Mouse (Mus musculus) kidney, postnatal 0 days (tissue): Measurements from ENCODE around the gene Olfr986. TPM values are rescaled to one million over a fixed set of nuclear protein-coding genes. Genes with fewer than 3 reads are reported as not detected.
A peak's percentile ranks its signal among the peaks of the same experiment; 100 is the strongest.
"Not testable (repeated sequence)": the region's sequence is repeated elsewhere in the genome, so short reads cannot be mapped to it uniquely, and the experiment has no call there.

ENCODE experiments used
- ATAC-seq: fragments of 200-750 bp; cut with Nextera tagmentation; replicated peaks from 2 replicates; pipeline ENCODE4 v1.8.0; 2017; ENCODE audit warnings: low read depth, moderate number of reproducible peaks, moderate TSS enrichment, moderate library complexity; ENCODE audit not compliant: low FRiP score
- DNase-seq: peaks from one replicate; pipeline ENCODE4 v3.0.0-alpha.2; 2016; ENCODE audit warnings: low spot score
- H3K27ac ChIP-seq: fragments of 300-500 bp; sonication (generic); 2 replicates; pipeline ENCODE4 v1.5.1; 2014; ENCODE audit warnings: mild to moderate bottlenecking
- H3K27me3 ChIP-seq: fragments of 300-500 bp; sonication (generic); 2 replicates; pipeline ENCODE4 v1.6.1; 2014; ENCODE audit warnings: low read length, mixed read lengths; ENCODE audit not compliant: insufficient read depth
- H3K36me3 ChIP-seq: fragments of 300-500 bp; sonication (generic); 2 replicates; pipeline ENCODE4 v1.6.1; 2014; ENCODE audit warnings: low read length, mixed read lengths; ENCODE audit not compliant: insufficient read depth
- H3K4me1 ChIP-seq: fragments of 300-500 bp; sonication (generic); replicated peaks from 2 replicates; pipeline ENCODE4 v1.6.1; 2014; ENCODE audit warnings: antibody characterized with exemption, low read length, mixed read lengths; ENCODE audit not compliant: insufficient read depth
- H3K4me2 ChIP-seq: fragments of 300-500 bp; sonication (generic); 2 replicates; pipeline ENCODE4 v1.6.1; 2014; ENCODE audit warnings: mild to moderate bottlenecking, low read length, moderate library complexity, mixed read lengths
- H3K4me3 ChIP-seq: fragments of 300-500 bp; sonication (generic); replicated peaks from 2 replicates; pipeline ENCODE4 v1.5.1; 2014; ENCODE audit warnings: low read depth, low read length
- H3K9ac ChIP-seq: fragments of 300-500 bp; sonication (generic); 2 replicates; pipeline ENCODE4 v1.6.1; 2014; ENCODE audit warnings: low read depth, low read length
- H3K9me3 ChIP-seq: fragments of 300-500 bp; sonication (generic); replicated peaks from 2 replicates; pipeline ENCODE4 v1.6.1; 2016; ENCODE audit warnings: low read length, inconsistent platforms, mixed read lengths
- CTCF ChIP-seq: IDR thresholded peaks from 2 replicates; pipeline ENCODE4 v1.5.1; 2016; ENCODE audit warnings: antibody characterized with exemption, low read depth, mild to moderate bottlenecking, moderate library complexity
- WGBS: fragments of 180-500 bp; shearing (Covaris S2); extraction: QIAGEN DNeasy Blood & Tissue Kit; methylation state at CpG from one replicate; pipeline ENCODE4 v1.1.7; 2014; 5-methylcytosine and 5-hydroxymethylcytosine counted together
- polyA plus RNA-seq: library from polyadenylated mRNA; unstranded; fragments of >200 nt; fragmentation: Nextera tagmentation; extraction: Ambion mirVana; gene quantifications from 2 replicates; pipeline ENCODE4 v1.2.1, GENCODE M21; 2015

The Olfr986 gene
- polyA plus RNA-seq, 1 experiment from 2014 or later = not detected

- Histone ChIP-seq H3K9me3 (no peaks in the 10 kb centered on the region), H3K9ac (no peak overlapping the region), H3K4me3 (no peak overlapping the region), H3K4me2 (no peak overlapping the region), H3K27me3 (no peaks in the 10 kb centered on the region), H3K36me3 (no peaks in the 10 kb centered on the region), H3K27ac (no peak overlapping the region), H3K4me1 (0 out of 2 replicates have a peak, but pooled peaks cover 4% of the 10 kb centered on the region)
- ATAC-seq = peak; percentile 71; the same call in 1 of the 2 replicates
- peak; percentile 43 for DNase-seq
- TF ChIP-seq CTCF = no peak
- WGBS = 57% methylated on average over 6 of the region's 6 CpGs
Observed at GRCm38 (mm10) chr9:40177017-40177416, 3.7 kb upstream of the Olfr986 start.

- not testable (repeated sequence) for H3K9me3 ChIP-seq, H3K4me2 ChIP-seq, H3K27me3 ChIP-seq, DNase-seq, H3K36me3 ChIP-seq, H3K4me1 ChIP-seq, H3K4me3 ChIP-seq, H3K9ac ChIP-seq, H3K27ac ChIP-seq, ATAC-seq
- WGBS = 53% methylated on average over 2 of the region's 2 CpGs
Observed at GRCm38 (mm10) chr9:40185166-40185565, 4.4 kb downstream of the Olfr986 start.

- TF ChIP-seq CTCF = no peak
- peak; percentile 39 for DNase-seq
- H3K27ac ChIP-seq = peak overlapping the region; percentile 85
Observed at GRCm38 (mm10) chr9:40191086-40191876, 10.6 kb downstream of the Olfr986 start.

GRCm38 (mm10) chr9:40192098-40193038, 11.6 kb downstream of the Olfr986 start, which contains the start of gene Zfp202:
Gene Zfp202, plus strand, starts transcription at chr9:40192316.
- Histone ChIP-seq H3K27me3 (no peaks in the 10 kb centered on the region), H3K4me3 (peak within 1 kb of the TSS; percentile 80), H3K4me2 (peak within 1 kb of the TSS; percentile 86), H3K27ac (peak within 1 kb of the TSS; percentile 85), H3K4me1 (no peaks in the 10 kb centered on the region), H3K9ac (peak within 1 kb of the TSS; percentile 85), H3K9me3 (no peaks in the 10 kb centered on the region), H3K36me3 (no peaks in the 10 kb centered on the region)
- TF ChIP-seq CTCF = peak; percentile 64
- peak; percentile 96 for DNase-seq
- peak; percentile 99 for ATAC-seq
- under 1% methylated on average over 42 of the region's 63 CpGs for WGBS

More at GRCm38 (mm10) chr9:40191086-40191876, 10.6 kb downstream of the Olfr986 start:
- H3K4me1 ChIP-seq = no peaks in the 10 kb centered on the region
- no peak for ATAC-seq
- H3K4me3 ChIP-seq = peak overlapping the region; percentile 80
- no peak overlapping the region for H3K9ac ChIP-seq
- H3K9me3 ChIP-seq = no peaks in the 10 kb centered on the region
- no peaks in the 10 kb centered on the region for H3K27me3 ChIP-seq
- 87% methylated on average over 8 of the region's 9 CpGs for WGBS
- peak overlapping the region; percentile 86 for H3K4me2 ChIP-seq
- H3K36me3 ChIP-seq = no peaks in the 10 kb centered on the region

GRCm38 (mm10) chr9:40195981-40196380, 15.3 kb downstream of the Olfr986 start:
- Histone ChIP-seq H3K9me3 (no peaks in the 10 kb centered on the region), H3K4me1 (no peaks in the 10 kb centered on the region), H3K27me3 (no peaks in the 10 kb centered on the region), H3K4me3 (no peak overlapping the region), H3K27ac (no peak overlapping the region), H3K36me3 (no peaks in the 10 kb centered on the region), H3K9ac (no peak overlapping the region), H3K4me2 (no peak overlapping the region)
- no peak for TF ChIP-seq CTCF
- ATAC-seq (no peak), DNase-seq (no peak)
- WGBS = 93% methylated on average over 3 of the region's 3 CpGs

GRCm38 (mm10) chr9:40206546-40206950, 25.8 kb downstream of the Olfr986 start:
- 61% methylated on average over 5 of the region's 5 CpGs for WGBS
- H3K27me3 ChIP-seq = no peaks in the 10 kb centered on the region
- no peak; the same call in 1 of the 2 replicates for ATAC-seq
- H3K9ac ChIP-seq = no peak overlapping the region
- H3K4me3 ChIP-seq = no peak overlapping the region
- no peak for DNase-seq
- 0 out of 2 replicates have a peak, but pooled peaks have one; percentile 12 for TF ChIP-seq CTCF
- no peaks in the 10 kb centered on the region for H3K9me3 ChIP-seq
- H3K27ac ChIP-seq = no peak overlapping the region
- H3K36me3 ChIP-seq = peaks cover 22% of the 10 kb centered on the region
- H3K4me2 ChIP-seq = no peak overlapping the region
- no peaks in the 10 kb centered on the region for H3K4me1 ChIP-seq
